Mouse (Mus musculus) lung, postnatal 25 days (tissue): Measurements from ENCODE around the gene Gpr1.
"Not testable (repeated sequence)": the region's sequence is repeated elsewhere in the genome, so short reads cannot be mapped to it uniquely, and the experiment has no call there.

Experiments used
- DNase-seq: peaks from one replicate; pipeline ENCODE4 v3.0.0; 2022; ENCODE audit warnings: low spot score

Gpr1 gene

GRCm38 (mm10) chr1:63180122-63180521, 34.2 kb downstream of the Gpr1 start:
- DNase-seq, result no peak

- no peak for DNase-seq
Observed at GRCm38 (mm10) chr1:63178308-63178707, 36.0 kb downstream of the Gpr1 start.

- peak; percentile 99 for DNase-seq
Observed at GRCm38 (mm10) chr1:63176604-63177421, 37.5 kb downstream of the Gpr1 start, which contains the start of the genes Eef1b2 and Ndufs1. Gene Eef1b2 (plus strand): TSS chr1:63176825. Gene Ndufs1 (minus strand): TSS chr1:63176833.

GRCm38 (mm10) chr1:63176259-63176603, 38.1 kb downstream of the Gpr1 start:
- no peak for DNase-seq

GRCm38 (mm10) chr1:63175853-63176252, 38.5 kb downstream of the Gpr1 start:
- no peak for DNase-seq

- no peak for DNase-seq
Observed at GRCm38 (mm10) chr1:63168638-63169037, 45.7 kb downstream of the Gpr1 start.

GRCm38 (mm10) chr1:63140231-63140630, 74.1 kb downstream of the Gpr1 start:
- DNase-seq, result no peak

- DNase-seq, result not testable (repeated sequence)
Observed at GRCm38 (mm10) chr1:63138586-63138985, 75.8 kb downstream of the Gpr1 start.

- no peak for DNase-seq
Observed at GRCm38 (mm10) chr1:63137971-63138370, 76.4 kb downstream of the Gpr1 start.

- DNase-seq, result no peak
Observed at GRCm38 (mm10) chr1:63134530-63134929, 79.8 kb downstream of the Gpr1 start.
